Mouse (Mus musculus): ENCODE data around the gene Hoxa10. TPM values are rescaled to one million over a fixed set of nuclear protein-coding genes. Genes with fewer than 3 reads are reported as not detected.

Gene Hoxa10
- polyA plus RNA-seq, 1 experiment: 0.54 TPM

GRCm38 (mm10) chr6:52272766-52273655, 32.4 kb upstream of the Hoxa10 start:
- TF ChIP-seq CTCF (IDR thresholded peaks at IDR 0.05; ENCODE audit: low read depth, low read length) (no peak), POLR2A (IDR thresholded peaks at IDR 0.05; ENCODE audit: borderline replicate concordance, low read depth, low read length) (no peak)
- Histone ChIP-seq H3K4me3 (ENCODE audit: insufficient read depth, low read length) (no peak overlapping the region), H3K27ac (ENCODE audit: insufficient read depth, low read depth, low read length) (no peak overlapping the region), H3K4me1 (ENCODE audit: control insufficient read depth, insufficient read depth, low read length) (no peaks in the 10 kb centered on the region)

DNA sequence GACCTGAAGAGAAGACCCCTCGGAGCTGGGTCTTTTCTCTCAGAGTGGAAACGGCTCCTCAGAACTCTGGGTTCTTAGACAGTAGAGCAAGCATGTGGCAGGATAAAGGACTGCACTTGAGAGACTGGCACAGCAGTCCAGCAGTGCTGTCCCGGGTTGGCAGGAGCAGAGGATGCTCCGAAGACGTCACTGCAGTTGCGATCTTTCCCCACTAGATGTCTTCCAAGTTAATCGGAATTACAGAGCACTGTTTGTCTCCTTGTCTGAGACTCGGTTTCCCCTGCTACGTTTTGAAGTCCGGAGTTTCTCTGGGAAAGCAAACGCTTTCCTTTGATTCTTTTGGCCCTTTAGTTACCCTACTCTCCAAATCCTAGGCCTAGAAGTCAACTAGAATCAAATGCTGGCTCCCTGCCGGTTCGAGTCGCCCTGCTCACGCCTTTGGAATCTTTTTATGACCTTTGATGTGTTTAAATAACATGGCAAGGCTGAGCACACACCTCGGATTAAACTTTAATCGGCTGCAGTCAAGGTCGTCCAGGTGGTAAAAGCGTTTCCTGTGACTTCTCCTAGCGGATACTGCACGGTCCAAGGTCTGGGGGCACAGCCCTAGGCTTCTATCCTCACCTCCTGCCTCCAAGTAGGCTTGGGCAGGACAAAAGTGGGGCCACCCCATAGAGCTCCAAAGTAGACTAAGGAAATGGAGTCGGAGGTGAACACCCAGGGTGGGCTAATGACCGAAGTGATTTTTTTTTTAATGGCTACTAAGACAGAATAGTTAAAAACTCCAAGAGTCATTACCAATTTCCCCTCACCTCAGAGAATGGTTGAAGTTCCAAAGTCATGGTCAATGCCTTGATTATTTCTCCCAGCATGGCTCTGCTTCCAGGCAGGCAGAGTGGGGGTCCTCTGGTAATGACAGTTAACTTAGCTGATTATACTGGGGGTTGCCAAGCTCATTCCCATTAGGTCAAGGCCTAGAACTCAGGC, 30.1 kb upstream of the Hoxa10 start:
- H3K4me3 ChIP-seq (ENCODE audit: insufficient read depth, low read length): no peak overlapping the region
- H3K27ac ChIP-seq (ENCODE audit: insufficient read depth, low read depth, low read length): no peak overlapping the region

DNA sequence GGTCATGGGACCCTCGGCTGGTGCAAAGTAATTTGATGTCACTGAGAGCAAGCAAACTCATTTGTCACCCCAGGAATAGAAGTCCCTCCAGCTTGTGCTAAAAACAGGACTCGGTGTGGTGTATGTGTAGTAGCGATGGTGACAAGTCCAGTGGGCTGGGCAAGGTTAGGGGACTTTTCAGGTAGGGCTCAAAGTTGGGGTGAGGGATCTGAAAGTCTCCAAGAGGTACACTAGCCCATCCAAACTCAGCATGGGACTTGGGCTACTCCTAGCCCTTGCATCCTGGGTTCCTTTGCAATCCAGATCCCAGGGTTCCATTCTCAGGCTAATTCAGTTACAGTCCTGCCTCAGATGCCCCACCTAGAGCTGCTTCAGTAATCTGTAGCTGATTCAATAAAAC, 28.1 kb upstream of the Hoxa10 start:
- no peaks in the 10 kb centered on the region for H3K4me1 ChIP-seq (ENCODE audit: control insufficient read depth, insufficient read depth, low read length)
- no peak overlapping the region for H3K4me3 ChIP-seq (ENCODE audit: insufficient read depth, low read length)
- no peak overlapping the region for H3K27ac ChIP-seq (ENCODE audit: insufficient read depth, low read depth, low read length)
- TF ChIP-seq CTCF (IDR thresholded peaks at IDR 0.05; ENCODE audit: low read depth, low read length) (no peak), POLR2A (IDR thresholded peaks at IDR 0.05; ENCODE audit: borderline replicate concordance, low read depth, low read length) (no peak)

More for the DNA sequence above, 30.1 kb upstream of the Hoxa10 start:
- H3K4me1 ChIP-seq (ENCODE audit: control insufficient read depth, insufficient read depth, low read length): no peaks in the 10 kb centered on the region
- TF ChIP-seq POLR2A (IDR thresholded peaks at IDR 0.05; ENCODE audit: borderline replicate concordance, low read depth, low read length) (no peak), CTCF (IDR thresholded peaks at IDR 0.05; ENCODE audit: low read depth, low read length) (no peak)

DNA sequence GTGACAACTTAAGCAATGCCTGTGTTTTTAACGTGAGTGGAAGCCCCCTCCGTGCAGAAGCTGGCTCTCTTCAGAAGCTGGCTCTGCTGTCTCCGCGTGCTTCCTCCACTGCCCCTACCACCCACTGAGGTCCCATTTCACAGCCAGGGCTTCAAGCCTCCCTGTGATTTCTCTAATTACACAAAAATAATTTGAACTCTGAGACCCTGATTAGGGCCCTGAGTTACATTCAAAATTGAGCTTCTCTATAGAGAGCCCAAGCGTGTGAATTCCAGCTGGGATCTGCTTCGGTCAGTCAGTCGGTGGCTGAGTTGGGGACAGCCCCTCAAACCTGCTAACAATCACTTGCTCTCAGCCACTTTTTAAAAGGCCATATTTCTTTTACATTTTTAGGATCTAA, 27.7 kb upstream of the Hoxa10 start:
- Histone ChIP-seq H3K4me1 (ENCODE audit: control insufficient read depth, insufficient read depth, low read length) (no peaks in the 10 kb centered on the region), H3K27ac (ENCODE audit: insufficient read depth, low read depth, low read length) (no peak overlapping the region), H3K4me3 (ENCODE audit: insufficient read depth, low read length) (no peak overlapping the region)
- TF ChIP-seq POLR2A (IDR thresholded peaks at IDR 0.05; ENCODE audit: borderline replicate concordance, low read depth, low read length) (no peak), CTCF (IDR thresholded peaks at IDR 0.05; ENCODE audit: low read depth, low read length) (no peak)

DNA sequence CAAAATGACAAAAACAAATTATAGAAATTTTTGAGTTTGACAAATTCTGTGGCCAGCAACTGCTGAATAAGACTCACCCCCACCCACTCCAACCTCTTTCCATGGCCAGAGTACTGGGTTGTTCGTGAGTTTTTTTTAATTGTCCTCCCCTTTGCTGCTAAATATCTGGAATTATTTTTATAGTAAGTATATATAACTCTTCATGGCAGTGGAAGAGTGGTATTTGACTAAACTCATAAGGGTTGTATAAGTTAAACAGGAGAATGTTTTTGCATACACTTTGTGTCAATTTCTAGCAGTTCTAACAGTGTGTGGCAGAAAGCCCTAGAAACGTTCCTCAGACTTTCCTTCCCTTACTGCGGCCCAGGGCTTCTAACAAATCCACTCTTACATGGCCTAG, 27.0 kb upstream of the Hoxa10 start:
- Histone ChIP-seq H3K4me3 (ENCODE audit: insufficient read depth, low read length) (no peak overlapping the region), H3K27ac (ENCODE audit: insufficient read depth, low read depth, low read length) (no peak overlapping the region), H3K4me1 (ENCODE audit: control insufficient read depth, insufficient read depth, low read length) (no peaks in the 10 kb centered on the region)
- TF ChIP-seq CTCF (IDR thresholded peaks at IDR 0.05; ENCODE audit: low read depth, low read length): no peak
- no peak for TF ChIP-seq POLR2A (IDR thresholded peaks at IDR 0.05; ENCODE audit: borderline replicate concordance, low read depth, low read length)

DNA sequence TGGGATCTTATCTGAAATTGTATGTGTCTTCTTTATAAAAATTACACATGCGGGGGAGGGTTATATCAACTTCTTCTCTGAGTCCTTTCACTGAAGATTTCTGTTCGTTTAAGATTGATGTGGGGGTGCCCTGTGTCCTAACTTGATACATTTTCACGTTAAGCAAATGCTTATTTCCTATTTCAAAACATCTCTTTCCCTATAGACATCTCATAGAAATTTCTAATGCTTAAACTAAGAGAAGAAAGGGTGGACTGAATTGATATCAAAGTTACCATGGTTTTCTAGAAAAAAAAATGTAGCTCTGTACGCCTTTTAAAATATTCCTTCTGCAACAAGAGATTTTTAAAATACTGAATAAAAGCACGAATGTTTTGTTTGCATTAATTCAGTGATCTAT, 26.6 kb upstream of the Hoxa10 start:
- no peak for TF ChIP-seq CTCF (IDR thresholded peaks at IDR 0.05; ENCODE audit: low read depth, low read length)
- TF ChIP-seq POLR2A (IDR thresholded peaks at IDR 0.05; ENCODE audit: borderline replicate concordance, low read depth, low read length): no peak
- H3K4me3 ChIP-seq (ENCODE audit: insufficient read depth, low read length): no peak overlapping the region
- H3K27ac ChIP-seq (ENCODE audit: insufficient read depth, low read depth, low read length): no peak overlapping the region
- H3K4me1 ChIP-seq (ENCODE audit: control insufficient read depth, insufficient read depth, low read length): no peaks in the 10 kb centered on the region

GRCm38 (mm10) chr6:52266666-52266985, 26.0 kb upstream of the Hoxa10 start:
- Histone ChIP-seq H3K4me1 (ENCODE audit: control insufficient read depth, insufficient read depth, low read length) (no peaks in the 10 kb centered on the region), H3K4me3 (ENCODE audit: insufficient read depth, low read length) (no peak overlapping the region), H3K27ac (ENCODE audit: insufficient read depth, low read depth, low read length) (no peak overlapping the region)
- TF ChIP-seq POLR2A (IDR thresholded peaks at IDR 0.05; ENCODE audit: borderline replicate concordance, low read depth, low read length) (no peak), CTCF (IDR thresholded peaks at IDR 0.05; ENCODE audit: low read depth, low read length) (no peak)

DNA sequence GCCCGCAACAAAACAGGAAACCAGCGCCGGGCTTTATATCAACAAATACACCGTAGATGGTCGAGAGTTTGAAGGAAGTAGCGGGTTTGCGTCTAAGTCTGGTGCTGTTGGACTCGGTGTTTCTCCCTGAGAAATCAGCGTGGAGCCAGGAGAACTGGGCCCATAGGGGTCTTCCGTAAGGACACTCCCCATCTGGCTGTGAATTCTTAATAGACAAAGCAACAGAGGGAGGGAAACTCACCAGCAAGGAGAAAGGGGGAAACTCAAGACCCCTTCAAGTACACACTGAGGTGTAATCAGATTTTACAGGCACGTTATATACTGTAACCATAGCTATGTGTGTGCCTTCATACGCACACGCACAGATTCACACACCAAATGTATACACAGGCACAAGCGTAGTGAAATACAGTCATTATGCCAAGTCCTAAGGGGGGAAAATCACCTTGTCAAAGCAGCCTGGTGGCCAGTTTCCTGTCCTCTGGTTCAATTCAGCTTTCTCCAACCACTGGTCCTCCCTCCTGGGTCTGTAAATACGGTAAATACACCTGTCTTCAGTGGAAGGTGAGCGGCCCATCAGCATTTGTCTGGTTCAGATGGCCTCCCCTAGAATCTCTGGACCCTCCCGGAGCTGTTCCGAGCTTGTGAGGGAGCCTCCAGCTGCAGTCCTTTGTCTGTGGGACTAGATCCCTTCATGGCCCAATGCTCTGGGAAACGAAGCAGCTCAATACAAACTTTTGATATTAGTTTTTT, 25.4 kb upstream of the Hoxa10 start:
- Histone ChIP-seq H3K4me1 (ENCODE audit: control insufficient read depth, insufficient read depth, low read length) (no peaks in the 10 kb centered on the region), H3K27ac (ENCODE audit: insufficient read depth, low read depth, low read length) (no peak overlapping the region), H3K4me3 (ENCODE audit: insufficient read depth, low read length) (no peak overlapping the region)
- TF ChIP-seq POLR2A (IDR thresholded peaks at IDR 0.05; ENCODE audit: borderline replicate concordance, low read depth, low read length): no peak
- TF ChIP-seq CTCF (IDR thresholded peaks at IDR 0.05; ENCODE audit: low read depth, low read length): no peak

GRCm38 (mm10) chr6:52265306-52265912, 24.8 kb upstream of the Hoxa10 start:
- H3K27ac ChIP-seq (ENCODE audit: insufficient read depth, low read depth, low read length): no peak overlapping the region
- no peaks in the 10 kb centered on the region for H3K4me1 ChIP-seq (ENCODE audit: control insufficient read depth, insufficient read depth, low read length)
- H3K4me3 ChIP-seq (ENCODE audit: insufficient read depth, low read length): no peak overlapping the region
- no peak for TF ChIP-seq POLR2A (IDR thresholded peaks at IDR 0.05; ENCODE audit: borderline replicate concordance, low read depth, low read length)
- no peak for TF ChIP-seq CTCF (IDR thresholded peaks at IDR 0.05; ENCODE audit: low read depth, low read length)

Data from bone marrow macrophage, adult 2 months (primary cell).